Mouse (Mus musculus) ovary, postnatal 36 days (tissue): ENCODE measurements around the gene Parp1.
"Not testable (repeated sequence)": the region's sequence is repeated elsewhere in the genome, so short reads cannot be mapped to it uniquely, and the experiment has no call there.

Experiments used
- DNase-seq: peaks from one replicate; pipeline ENCODE4 v3.0.0; 2022; ENCODE audit warnings: low spot score, mixed read lengths

The Parp1 gene

GRCm38 (mm10) chr1:180561187-180561586, 7.5 kb upstream of the Parp1 start:
- no peak for DNase-seq

GRCm38 (mm10) chr1:180564885-180565284, 3.8 kb upstream of the Parp1 start:
- no peak for DNase-seq

GRCm38 (mm10) chr1:180567761-180568160, 963 bp upstream of the Parp1 start:
- DNase-seq = no peak

- DNase-seq = no peak
Measured at GRCm38 (mm10) chr1:180568248-180568647, 476 bp upstream of the Parp1 start.

GRCm38 (mm10) chr1:180569453-180569852, 729 bp downstream of the Parp1 start:
- DNase-seq = no peak

GRCm38 (mm10) chr1:180570181-180570580, 1.5 kb downstream of the Parp1 start:
- no peak for DNase-seq

GRCm38 (mm10) chr1:180571018-180571589, 2.4 kb downstream of the Parp1 start:
- no peak for DNase-seq

- not testable (repeated sequence) for DNase-seq
Measured at GRCm38 (mm10) chr1:180571721-180572120, 3.0 kb downstream of the Parp1 start.

- no peak for DNase-seq
Measured at GRCm38 (mm10) chr1:180572154-180572553, 3.4 kb downstream of the Parp1 start.

- DNase-seq = no peak
Measured at GRCm38 (mm10) chr1:180576524-180576923, 7.8 kb downstream of the Parp1 start.

- no peak for DNase-seq
Measured at GRCm38 (mm10) chr1:180577837-180578236, 9.1 kb downstream of the Parp1 start.

- no peak for DNase-seq
Measured at GRCm38 (mm10) chr1:180587792-180588442, 19.2 kb downstream of the Parp1 start.

GRCm38 (mm10) chr1:180600578-180600977, 31.9 kb downstream of the Parp1 start:
- DNase-seq = no peak

- DNase-seq = no peak
Measured at GRCm38 (mm10) chr1:180601806-180602205, 33.1 kb downstream of the Parp1 start.

GRCm38 (mm10) chr1:180604579-180604978, 35.9 kb downstream of the Parp1 start:
- no peak for DNase-seq

GRCm38 (mm10) chr1:180606106-180606505, 37.4 kb downstream of the Parp1 start:
- no peak for DNase-seq

GRCm38 (mm10) chr1:180606796-180607577, 38.3 kb downstream of the Parp1 start:
- DNase-seq = no peak

GRCm38 (mm10) chr1:180607578-180607879, 38.8 kb downstream of the Parp1 start:
- no peak for DNase-seq

- DNase-seq = not testable (repeated sequence)
Measured at GRCm38 (mm10) chr1:180611842-180612241, 43.1 kb downstream of the Parp1 start.

GRCm38 (mm10) chr1:180616762-180617161, 48.0 kb downstream of the Parp1 start:
- no peak for DNase-seq

GRCm38 (mm10) chr1:180622389-180622788, 53.7 kb downstream of the Parp1 start:
- DNase-seq = no peak

- no peak for DNase-seq
Measured at GRCm38 (mm10) chr1:180623911-180624310, 55.2 kb downstream of the Parp1 start.

- DNase-seq = no peak
Measured at GRCm38 (mm10) chr1:180626141-180626540, 57.4 kb downstream of the Parp1 start.
